Mouse (Mus musculus): Measurements from ENCODE around the gene Rps26. TPM values are rescaled to one million over a fixed set of nuclear protein-coding genes. Genes with fewer than 3 reads are reported as not detected.
"Not testable (repeated sequence)": the region's sequence is repeated elsewhere in the genome, so short reads cannot be mapped to it uniquely, and the experiment has no call there.

The Rps26 gene
- total RNA-seq, 2 experiments from 2014 or later = 345 to 363 TPM

DNA sequence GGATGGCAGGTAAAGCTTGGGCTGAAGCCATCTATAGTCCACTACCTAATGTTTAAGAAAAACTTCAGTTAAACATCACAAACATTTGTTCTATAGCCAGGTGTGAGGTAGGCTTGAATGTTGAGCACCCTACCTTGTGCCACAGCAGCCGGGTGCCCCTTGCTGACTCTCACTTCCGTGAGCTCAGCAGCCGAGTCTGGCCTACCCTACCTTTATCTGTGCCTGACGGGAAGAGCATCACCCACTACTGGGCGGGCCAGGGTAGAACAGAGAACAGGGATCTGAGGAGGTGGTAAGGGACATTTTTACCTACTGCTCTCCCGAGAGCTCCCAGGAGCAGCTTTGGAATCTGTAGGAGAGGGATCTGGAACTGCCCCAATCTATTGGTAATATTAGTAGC is 16.2 kb upstream of the Rps26 start:
- no peak for DNase-seq (ENCODE audit: low spot score)

DNA sequence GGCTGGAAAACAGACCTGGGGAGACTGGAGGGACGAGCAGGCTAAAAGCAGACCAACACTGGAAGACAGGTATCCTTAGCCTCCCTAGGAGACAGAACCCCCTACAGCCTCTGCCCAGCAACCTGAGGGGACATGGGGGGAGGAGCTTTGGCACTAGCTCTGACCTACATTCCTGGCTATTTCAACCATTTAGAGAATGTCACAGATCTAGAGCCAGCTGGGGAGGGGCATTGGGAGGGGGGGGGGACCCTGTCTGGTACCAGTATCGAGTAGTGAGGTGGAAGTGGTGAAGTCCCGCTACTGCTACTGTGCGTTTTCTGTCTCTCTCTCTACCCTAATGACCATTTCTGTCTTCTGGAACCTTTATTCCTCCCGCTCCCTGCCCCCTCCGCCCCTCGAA is 15.3 kb upstream of the Rps26 start:
- DNase-seq (ENCODE audit: low spot score) = no peak

DNA sequence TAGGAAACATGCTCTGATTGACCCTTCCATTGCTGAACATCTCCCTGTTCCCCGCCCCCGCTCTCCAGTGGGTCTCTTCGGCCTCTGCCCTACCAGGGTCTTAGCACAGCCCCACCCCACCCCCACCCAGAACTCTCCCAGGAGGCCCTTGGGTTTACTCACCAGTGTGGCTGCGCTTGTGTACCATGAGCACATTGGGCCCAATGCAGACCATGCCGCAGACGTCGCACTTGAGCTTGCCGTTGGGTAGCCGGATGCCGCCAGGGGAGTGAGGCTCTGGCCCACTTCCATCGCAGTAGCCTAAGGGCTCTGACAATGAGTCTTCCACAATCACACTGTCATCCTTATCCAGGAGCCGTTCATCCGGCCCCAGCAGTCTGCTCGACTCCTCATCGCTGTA is 14.3 kb upstream of the Rps26 start:
- no peak for DNase-seq (ENCODE audit: low spot score)

DNA sequence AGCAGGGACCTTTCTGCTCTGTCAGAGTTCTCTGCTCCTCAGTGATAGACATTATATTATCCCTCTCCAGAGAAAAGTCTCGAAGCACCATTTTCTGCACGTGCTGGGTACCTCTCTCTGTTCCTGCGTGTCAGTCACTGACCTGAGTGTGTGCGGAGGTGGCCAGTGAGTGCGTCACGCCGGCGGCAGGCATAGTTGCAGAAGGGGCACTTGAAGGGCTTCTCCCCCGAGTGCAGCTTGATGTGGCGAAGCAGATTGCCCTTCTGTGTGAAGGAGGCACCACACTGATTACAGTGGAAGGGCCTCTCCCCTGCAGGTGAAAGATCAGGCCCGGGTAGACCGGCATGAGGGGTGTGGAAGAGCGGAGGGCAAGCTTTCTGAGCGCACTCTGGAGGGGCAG is 13.5 kb upstream of the Rps26 start:
- DNase-seq (ENCODE audit: low spot score) = no peak

DNA sequence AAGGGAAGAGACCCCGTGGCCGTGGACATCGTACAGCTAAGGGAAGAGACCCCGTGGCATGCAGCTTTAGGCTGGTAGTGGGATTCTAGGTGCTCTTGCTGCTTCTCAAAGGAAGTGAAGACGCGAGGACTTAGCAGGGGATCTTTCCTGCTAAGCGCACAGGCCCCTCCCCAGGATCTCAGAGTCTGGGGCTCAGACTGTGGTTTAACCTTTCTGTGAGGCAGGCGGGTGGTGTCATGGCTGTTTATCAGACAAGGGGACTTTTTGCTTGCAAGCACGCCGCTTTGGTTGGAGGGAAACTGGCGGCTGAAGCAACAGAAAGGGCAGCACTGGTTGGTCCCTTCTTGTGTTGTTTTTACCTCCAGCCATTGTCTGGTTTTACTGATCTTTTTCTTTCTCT is 10.5 kb upstream of the Rps26 start:
- DNase-seq (ENCODE audit: low spot score) = no peak

DNA sequence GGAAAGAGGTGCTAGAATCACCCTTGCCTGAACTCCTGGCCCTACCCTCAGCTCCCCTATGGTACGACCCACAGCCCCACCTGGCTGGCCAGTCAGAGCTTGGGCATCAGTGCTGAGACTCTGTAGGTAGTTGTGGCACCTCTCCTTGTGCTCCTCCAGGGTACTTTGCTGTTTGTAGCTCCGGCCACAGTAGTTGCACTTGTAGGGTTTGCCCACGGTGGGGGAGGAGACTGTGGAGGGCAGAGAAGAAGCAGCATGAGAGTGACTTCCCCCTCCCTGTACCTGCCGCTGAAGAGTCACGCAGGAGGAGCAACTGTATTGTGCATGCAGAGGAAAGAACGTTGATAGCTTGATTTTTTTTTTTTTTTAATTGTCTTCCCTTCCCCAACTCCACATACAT is 10.0 kb upstream of the Rps26 start:
- no peak for DNase-seq (ENCODE audit: low spot score)

DNA sequence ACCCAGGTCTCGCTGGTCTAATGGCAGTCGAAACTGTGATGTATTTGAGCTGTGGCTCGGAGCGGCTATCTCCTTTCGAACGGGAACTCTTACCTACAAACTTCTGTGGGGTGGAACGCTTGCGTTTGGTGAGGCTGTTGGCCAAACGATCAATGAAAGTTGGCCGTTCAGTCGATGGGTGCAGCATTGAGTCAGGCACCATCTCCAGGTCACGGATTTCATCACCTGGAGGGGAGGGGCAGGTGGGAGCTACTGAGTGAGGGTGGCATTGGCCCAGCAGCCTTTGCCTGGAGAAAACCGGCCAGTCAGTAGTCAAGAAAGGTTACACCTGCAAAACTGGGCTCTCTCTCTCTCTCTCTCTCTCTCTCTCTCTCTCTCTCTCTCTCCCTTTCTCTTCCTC is 9.2 kb upstream of the Rps26 start:
- DNase-seq (ENCODE audit: low spot score) = no peak

DNA sequence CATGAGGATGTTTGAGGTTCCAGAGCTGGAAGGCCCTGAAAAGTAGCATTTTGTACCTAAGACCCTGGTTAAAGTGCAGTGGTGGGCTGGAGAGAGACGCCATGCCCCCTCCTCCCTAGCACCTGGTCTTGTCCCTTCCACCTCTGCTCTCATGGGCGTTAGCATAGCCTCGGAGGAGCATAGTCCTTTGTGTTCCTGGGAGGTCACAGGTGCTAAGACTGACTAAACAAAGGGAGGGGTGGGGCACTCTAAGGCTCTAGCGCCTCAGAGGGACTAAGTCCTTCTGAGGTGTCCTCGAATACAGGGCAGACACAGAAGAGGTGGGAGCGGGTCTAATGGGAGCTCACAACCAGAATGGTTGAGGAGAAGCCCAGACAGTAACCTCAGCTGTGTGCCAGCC is 5.0 kb upstream of the Rps26 start:
- no peak for DNase-seq (ENCODE audit: low spot score)

DNA sequence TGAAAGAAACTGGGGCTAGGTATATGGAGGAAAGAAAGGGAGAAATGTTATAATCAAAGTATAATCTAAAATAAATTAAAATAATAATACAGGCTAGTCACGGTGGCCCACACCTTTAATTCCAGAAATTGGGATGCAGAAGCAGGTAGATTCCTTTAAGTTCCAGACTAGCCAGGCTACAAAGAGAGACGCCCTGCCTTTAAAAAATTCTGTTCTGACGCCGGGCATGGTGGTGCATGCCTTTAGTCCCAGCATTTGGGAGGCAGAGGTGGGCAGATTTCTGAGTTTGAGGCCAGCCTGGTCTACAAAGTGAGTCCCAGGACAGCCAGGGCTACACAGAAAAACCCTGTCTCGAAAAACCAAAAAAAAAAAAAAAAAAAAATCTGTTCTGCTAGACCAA is 3.8 kb upstream of the Rps26 start:
- not testable (repeated sequence) for DNase-seq (ENCODE audit: low spot score)

DNA sequence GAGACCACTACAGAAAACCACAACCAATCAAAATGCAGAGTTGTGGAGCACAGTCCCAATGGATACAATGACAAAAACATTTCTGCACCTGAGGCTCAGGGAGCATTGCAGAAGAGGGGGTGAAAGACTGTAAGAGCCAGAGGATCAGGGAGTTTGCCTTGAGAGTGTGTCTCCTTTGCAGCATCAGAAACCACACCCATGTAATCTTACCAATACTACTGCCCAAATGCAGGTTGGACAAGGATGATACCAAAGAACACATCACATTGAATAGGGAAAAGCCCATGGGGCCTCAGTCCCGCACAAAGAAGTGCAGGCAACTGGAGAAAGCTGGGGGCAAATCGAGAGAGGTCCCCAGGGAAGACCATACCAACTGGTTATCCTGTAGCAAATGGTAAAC is 3.2 kb upstream of the Rps26 start:
- no peak for DNase-seq (ENCODE audit: low spot score)

DNA sequence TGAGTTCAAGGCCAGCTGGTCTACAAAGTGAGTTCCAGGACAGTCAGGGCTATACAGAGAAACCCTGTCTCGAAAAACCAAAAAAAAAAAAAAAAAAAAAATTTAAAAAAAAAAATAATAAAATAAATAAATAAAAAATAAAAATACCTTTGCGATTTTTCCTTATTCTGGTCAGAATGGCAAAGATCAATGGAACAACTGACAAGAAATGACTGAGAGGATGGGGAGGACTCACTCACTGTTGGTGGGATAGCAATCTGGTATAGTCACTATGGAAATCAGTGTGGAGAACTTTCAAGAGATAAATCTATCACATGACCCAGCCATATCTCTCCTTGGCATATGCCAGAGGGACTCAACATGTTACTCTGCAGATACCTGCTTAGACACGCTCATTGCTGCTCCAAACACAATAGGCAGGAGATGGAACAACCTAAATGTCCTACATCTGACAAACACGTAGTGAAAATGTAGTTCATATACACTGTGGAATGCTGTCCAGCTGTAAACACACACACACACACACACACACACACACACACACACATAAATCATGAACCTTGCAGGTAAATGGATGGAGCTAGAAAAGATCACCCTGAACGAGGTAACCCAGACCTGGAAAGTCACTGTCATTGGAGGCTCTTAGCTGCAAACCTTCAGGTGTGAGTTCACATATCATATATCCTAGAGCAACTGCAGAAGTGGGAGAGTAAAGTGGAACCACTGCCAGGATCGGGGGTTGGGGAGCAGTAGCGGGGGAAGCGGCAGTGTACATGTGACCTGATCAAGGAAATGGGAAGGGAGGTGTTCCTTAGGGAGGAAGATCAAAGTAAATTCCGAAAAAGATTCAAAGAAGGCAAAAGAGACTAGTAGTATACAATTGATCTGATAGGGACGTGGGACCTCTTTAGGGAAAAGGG is 1.1 kb upstream of the Rps26 start:
- no peak for DNase-seq (ENCODE audit: low spot score)

DNA sequence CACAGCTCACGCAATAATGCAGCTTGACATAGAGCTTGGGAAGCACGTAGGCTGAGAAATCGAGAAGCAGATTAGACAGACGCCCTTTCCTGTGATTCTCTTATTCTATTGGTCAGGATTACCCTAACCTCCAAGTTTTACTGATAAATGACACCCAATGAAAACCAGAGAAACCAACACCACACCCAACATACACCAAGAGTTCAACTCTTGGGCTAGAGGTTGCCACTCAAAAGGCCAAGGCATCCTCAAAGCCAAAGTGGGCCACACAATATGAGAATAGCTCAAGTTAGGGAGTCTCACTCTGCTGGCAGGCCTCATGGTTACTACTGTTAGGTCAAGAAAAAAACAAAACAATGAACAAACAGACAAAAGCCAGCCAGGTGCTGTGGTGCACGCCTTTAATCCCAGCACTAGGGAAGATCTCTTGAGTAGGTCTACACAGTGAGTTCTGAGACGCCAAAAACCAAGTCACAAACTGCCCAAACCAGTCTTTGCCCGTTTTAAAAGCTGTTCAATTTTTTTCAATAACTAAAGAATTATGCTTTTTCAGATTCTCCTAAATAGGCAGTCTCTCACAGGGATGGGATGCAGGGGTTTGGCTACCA is 1.2 kb downstream of the Rps26 start:
- no peak for DNase-seq (ENCODE audit: low spot score)

DNA sequence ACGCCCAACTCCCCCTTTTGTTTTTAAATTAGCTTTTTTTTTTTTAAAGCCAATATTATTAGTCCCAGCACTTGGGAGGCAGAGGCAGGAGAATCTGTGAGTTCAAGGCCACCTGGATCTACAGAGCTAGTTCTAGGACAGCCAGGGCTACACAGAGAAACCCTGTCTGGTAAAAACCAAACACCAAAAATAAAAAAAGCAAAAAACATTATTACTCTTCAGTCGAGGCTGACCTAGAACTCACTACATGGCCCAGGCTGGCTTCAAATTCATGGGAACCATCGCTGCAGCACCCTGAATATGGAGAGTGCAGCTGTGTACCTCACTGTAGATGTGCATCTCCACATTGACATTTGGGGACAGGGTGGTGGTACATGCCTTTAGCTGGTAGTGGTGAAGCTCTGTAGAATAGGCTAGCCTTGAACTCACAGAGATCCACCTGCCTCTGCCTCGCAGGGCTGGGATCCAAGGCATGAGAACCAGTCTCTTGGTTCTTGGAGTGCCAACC is 3.4 kb downstream of the Rps26 start:
- DNase-seq (ENCODE audit: low spot score) = not testable (repeated sequence)

DNA sequence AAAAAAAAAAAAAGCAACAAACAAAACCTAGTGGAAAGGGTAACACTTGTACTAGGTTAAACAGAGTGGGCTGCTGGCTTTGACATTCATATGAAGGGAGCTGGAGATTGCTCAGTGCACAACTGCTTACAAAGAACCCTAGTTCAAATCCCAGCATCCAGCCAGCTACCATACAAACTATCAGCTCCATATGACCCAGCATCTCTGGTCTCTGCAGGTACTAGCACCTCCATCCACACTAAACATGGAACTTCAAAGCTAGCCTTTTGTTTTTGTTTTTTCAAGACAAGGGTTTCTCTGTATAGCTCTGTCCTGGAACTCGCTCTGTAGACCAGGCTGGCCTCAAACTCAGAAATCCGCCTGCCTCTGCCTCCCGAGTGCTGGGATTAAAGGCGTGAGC is 3.8 kb downstream of the Rps26 start:
- no peak for DNase-seq (ENCODE audit: low spot score)

DNA sequence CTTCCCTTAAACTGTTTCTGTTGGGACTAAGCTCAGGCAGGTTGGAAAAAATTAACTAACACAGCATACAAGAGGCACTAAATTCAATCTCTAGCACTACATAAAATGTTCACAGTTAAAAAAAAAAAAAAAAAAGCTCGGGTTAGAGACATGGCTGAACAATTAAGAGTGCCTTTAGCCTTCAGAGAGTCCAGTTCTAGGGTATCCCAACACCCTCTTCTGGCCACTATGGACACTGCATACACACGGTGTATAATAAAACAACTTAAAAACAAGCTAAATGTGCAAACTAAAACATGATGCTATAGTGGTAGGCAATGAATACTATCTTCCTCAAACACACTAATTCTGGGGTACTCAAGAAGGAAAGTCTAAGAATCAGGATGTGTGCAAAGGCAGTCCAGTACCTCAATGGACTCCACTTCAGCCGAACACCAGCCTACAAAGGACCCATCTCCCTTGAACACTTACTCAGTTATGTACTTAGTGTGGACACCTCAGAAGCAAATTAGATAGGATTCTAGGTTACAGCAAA is 4.5 kb downstream of the Rps26 start:
- no peak for DNase-seq (ENCODE audit: low spot score)

DNA sequence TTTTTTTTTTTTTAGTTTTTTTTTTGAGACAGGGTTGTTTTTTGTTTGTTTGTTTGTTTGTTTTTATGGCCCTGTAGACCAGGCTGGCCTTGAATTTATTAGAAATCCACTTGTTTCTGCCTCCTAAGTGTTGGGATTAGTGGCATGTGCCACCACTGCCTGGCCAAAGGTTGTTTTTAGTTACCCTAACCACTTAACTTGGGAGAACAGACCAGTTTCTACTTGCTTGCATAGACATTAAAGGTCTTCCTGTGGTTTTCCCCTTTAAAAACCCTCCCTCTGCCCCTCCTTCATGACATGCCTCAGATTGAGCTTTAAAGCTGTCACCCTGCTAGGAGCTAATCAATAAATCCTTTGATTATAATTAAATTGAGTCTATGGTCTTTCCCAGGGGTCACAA is 6.3 kb downstream of the Rps26 start:
- DNase-seq (ENCODE audit: low spot score) = no peak

DNA sequence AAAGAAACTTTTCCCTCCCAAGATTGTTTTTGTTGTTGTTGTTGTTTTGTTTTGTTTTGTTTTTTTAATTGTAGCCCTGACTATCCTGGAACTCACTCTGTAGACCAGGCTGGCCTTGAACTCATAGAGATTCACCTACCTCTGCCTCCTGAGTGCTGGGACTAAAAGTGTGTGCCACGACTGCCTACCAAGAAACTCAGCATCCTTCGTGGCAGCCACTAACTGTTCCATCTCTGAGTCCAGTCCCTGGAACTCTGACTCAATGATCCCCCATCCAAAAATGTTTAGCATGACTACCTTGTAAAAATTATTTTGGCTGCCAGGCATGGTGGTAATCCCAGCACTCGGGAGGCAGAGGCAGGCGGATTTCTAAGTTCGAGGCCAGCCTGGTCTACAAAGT is 7.4 kb downstream of the Rps26 start:
- DNase-seq (ENCODE audit: low spot score) = not testable (repeated sequence)

DNA sequence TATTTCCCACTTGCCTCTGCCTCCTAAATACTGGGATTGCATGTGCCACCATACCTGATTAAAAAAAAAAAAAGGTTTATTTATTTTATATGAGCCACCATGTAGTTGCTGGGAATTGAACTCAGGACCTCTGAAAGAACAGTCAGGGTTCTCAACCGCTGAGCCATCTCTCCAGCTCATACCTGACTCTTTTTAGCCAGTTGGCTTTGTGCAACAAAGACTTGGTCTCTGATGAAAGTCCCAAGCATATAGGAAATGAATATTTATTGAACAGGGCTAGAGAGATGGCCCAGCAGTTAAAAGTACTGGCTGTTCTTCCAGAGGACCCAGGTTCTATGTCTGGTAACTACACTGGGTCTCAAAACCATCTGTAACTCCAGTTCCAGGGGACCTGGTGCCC is 8.0 kb downstream of the Rps26 start:
- no peak for DNase-seq (ENCODE audit: low spot score)

DNA sequence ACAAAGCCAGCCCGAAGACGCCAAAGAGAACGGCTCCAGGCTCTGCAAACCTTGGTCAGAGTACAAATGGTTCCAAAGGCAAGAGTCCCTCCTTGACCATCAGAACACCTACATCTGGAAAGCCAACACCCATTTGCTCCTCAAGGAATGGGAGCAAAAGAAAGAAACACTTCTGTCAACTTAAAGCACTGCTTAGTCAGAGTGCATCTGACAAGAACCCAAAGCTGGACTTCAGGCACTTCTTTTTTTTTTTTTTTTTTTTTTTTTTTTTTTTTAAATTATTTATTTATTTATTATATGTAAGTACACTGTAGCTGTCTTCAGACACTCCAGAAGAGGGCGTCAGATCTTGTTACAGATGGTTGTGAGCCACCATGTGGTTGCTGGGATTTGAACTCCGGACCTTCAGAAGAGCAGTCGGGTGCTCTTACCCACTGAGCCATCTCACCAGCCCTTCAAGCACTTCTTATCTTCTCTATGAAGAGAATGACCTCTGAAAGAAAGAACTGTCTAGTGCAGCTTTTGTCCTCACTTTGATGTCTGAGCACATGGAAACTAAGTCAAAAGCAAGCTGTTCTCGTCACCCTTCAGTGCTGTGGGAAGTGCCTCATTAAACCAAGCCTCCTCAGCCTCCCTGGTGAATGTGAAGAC is 10.6 kb downstream of the Rps26 start:
- not testable (repeated sequence) for DNase-seq (ENCODE audit: low spot score)

DNA sequence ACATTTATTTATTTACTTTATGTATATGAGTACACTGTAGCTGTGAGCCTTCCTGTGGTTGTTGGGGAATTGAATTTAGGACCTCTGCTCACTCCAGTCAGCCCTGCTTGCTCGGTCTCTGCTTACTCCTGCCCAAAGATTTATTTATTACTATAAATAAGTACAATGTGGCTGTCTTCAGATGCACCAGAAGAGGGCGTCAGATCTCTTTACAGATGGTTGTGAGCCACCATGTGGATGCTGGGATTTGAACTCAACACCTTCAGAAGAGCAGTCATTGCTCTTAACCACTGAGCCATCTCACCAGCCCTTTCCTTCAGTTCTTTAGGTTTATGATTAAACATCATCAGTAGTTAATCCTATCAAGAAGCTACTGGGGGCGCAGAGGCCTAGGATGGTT is 11.6 kb downstream of the Rps26 start:
- DNase-seq (ENCODE audit: low spot score) = no peak

DNA sequence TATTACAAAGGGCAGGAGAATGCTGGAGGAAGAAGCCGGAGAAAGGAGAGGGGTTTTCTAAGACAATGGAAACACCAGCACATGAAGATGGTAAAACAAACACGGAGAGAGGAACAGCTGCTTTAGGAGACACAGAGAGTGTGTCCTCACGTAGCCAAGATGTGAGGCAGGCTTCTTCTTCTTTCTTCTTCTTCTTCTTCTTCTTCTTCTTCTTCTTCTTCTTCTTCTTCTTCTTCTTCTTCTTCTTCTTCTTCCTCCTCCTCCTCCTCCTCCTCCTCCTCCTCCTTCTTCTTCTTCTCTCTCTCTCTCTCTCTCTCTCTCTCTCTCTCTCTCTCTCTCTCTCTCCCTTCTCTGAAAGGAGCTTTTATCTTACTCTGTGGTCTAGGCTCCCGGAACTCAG is 12.7 kb downstream of the Rps26 start:
- DNase-seq (ENCODE audit: low spot score) = not testable (repeated sequence)

DNA sequence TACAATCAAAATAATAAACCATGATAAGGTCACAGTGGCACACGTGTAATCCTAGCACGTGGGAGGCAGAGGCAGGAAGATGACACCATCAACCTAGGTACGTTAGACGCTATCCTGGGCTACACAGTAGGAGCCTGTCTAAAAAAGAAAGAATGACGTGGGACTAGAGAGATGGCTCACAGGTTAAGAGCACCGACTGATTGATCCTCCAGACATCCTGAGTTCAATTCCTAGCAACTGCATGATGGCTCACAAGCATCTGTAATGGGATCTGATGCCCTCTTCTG is 13.4 kb downstream of the Rps26 start:
- DNase-seq (ENCODE audit: low spot score) = no peak

Measured in gastrocnemius, adult 18-20 months (tissue).